Mouse (Mus musculus): Measurements from ENCODE around the gene Rprd1b.

The Rprd1b gene

GRCm38 (mm10) chr2:158128461-158129130, 100.3 kb downstream of the Rprd1b start:
- no peak for DNase-seq

DNA sequence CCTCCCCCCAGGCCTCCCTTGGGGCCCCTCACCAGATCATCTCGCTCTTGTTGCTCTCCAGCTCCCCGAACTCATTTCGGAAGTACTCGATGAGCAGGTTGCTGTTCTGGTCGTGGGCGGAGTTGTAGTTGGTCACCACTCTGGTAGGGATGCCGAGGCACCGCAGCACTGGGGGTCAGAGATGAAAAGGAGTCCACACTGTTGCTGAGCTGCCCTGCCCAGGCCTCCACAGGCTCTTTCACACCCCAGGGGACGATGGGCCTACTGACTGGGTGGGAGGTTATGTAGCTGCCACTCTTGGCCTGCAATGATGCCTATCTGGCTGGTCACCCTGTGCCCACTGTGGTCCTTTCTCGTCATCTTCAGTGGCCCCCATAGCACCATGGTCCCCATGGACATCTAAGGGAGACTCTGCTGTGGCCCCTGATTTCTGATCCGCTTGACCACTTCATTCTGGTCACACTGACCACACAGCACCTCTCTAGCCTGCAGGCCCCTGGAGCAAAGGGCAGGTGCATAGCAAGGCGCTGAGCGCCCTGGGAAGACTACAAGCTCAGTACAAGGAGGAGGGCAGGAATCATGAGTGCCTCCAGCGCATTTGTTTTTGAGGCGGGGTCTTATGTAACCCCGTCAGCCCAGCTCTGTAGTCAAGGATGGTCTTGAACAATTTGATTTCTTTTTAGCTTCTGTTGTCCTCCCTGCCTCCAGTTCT, 101.2 kb downstream of the Rprd1b start:
- DNase-seq = no peak

GRCm38 (mm10) chr2:158130391-158130986, 102.2 kb downstream of the Rprd1b start:
- DNase-seq = peak; percentile 52 to 55

- peak; percentile 21 to 49 for DNase-seq
Observed at GRCm38 (mm10) chr2:158131197-158131835, 103.0 kb downstream of the Rprd1b start.

- DNase-seq = no peak
Observed at GRCm38 (mm10) chr2:158132320-158132719, 104.0 kb downstream of the Rprd1b start.

DNA sequence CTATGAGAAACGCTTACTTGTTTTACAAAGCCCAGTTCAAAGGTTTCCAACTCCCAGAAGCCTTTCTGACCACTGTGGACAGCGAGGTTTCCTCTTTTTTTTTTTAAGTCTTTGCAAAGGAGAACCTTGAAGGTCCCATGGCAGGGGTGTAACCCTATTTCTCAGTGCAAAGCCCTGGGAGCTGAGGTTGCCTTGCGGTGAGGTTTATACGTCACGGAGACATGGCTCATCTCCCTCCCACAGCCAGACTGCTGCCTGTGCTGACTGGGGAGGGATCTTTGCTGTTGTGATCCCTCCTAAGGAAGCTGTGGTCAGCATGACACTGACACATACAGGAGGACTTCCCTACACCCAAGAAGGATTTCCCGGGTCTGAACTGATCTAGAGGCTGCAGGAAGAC, 104.8 kb downstream of the Rprd1b start:
- no peak for DNase-seq

DNA sequence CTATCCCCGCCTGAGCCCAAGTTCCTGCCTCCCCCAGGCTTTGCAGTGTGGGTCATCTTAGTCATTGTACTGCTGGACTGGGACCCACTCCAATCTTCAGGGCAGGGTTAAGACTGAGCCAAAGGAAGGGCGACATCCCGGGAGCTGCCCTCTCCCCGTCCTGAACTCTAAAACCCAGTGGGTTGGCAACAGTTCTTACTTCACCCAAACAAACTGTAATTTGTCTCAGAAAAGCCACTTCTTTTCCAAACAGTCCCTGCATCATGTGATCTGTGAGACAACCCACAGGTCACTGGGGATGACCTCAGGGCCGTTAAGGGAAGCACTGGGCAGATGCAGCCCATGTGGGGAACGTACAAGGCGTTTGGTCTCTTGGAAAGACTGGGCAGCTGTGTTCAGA, 107.9 kb downstream of the Rprd1b start:
- no peak for DNase-seq

GRCm38 (mm10) chr2:158137771-158138170, 109.5 kb downstream of the Rprd1b start:
- no peak for DNase-seq

GRCm38 (mm10) chr2:158138778-158139177, 110.5 kb downstream of the Rprd1b start:
- no peak for DNase-seq

DNA sequence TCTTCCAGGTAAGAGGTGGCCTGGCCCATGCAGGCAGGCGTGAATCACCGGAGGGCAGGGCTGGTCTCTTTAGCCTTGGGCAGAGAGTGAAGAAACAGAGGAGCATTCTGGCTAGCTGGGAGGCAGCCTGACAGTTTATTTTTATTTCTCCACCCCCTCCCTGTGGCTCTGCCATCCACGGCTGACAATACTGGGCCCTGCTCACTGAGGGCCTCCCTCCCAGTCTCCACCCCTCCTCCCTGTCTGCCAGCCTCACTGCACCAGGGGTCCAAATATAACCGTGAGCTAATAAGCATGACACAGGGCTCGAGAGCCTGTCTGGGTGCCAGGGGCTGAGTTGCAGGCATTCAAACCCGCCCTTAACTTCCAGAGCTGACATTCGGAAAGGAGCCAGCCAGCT, 111.3 kb downstream of the Rprd1b start:
- peak in 1 of 2 experiments; percentile 18 for DNase-seq

- DNase-seq = no peak
Observed at GRCm38 (mm10) chr2:158140664-158141063, 112.4 kb downstream of the Rprd1b start.

GRCm38 (mm10) chr2:158141271-158141670, 113.0 kb downstream of the Rprd1b start:
- no peak for DNase-seq

GRCm38 (mm10) chr2:158141690-158142440, 113.6 kb downstream of the Rprd1b start:
- DNase-seq = no peak

GRCm38 (mm10) chr2:158142981-158143380, 114.7 kb downstream of the Rprd1b start:
- DNase-seq = no peak

DNA sequence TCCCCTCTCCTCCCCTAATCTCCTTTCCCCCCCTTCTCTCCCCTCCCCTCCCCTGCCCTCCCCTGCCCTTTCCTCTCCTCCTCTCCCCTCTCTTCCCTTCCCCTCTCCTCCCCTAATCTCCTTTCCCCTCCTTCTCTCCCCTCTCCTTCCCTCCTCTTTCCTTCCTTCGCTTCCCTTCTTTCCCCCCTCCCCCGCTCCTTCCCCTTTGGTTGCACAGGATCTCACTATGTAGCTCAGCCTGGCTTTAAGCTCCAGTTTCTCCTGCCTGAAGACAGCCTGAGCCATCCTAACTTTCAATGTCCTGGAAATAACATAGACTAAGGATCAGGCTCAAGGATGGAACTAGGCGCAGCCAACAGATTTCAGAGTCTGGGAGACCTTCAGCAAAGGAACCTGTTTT, 115.5 kb downstream of the Rprd1b start:
- DNase-seq = no peak

GRCm38 (mm10) chr2:158144263-158144662, 116.0 kb downstream of the Rprd1b start:
- no peak for DNase-seq

DNA sequence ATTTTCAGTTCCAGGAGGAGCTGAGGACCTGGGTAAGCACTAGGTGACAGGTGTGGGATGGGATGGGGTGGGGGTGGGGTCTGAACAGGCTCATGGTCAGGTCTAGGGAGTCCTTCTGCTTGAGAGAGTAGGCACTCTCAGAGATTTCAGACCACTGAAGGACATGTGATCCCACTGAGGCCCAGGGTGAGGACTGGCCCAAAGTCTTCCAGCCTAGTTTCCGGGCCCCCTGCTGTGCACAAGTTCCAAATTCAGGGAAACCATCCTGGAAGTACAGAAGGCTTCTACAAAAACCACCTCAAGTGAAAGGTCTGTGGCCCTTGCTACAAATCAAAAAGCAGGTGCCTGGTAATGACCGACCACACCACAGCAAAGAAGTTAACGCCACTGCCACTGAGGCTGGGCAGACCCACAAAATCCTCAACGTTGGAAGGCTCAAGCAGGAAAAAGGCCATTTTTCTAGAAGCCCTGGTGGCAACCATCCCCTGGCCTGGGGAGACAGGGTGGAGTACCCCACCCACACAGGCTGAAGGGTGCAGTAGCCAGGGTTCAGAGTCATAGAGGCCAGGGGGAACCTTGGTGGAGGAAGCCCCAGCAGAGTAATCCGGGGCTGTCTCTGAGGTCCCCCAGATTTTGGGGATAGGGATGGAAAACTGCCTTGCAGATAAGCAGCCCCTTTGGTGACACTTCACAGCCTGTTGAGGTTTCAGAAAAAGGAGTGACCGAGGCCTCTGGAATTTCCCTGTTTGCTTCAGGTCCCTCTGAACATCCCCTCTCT, 116.6 kb downstream of the Rprd1b start:
- no peak for DNase-seq

DNA sequence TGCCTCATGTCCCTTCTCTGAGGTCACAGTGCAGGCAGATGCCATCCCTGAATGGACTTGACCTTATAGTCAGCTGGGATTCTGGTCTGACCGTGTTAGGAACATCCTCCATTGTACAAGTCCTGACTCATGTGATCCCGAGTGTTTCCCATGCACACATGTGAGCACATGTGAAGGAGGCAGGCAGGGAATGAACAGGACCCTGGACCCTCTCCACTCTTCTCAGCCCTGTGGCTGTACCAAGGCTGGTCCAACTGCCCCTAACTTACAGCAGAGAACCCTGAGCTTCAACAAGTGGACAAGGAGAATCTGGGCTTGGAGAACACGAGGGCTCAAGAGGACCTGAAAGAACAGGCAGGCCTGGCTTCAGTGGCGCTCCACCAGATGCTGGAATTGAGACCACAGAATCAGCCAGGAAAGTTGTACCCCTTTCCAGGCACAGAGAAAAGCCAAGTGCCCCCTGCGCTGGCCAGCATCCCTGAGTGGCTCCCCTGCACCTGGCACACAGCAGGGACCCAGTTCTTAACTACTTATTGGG, 117.3 kb downstream of the Rprd1b start:
- DNase-seq = no peak

- DNase-seq = peak; percentile 83 to 91
Observed at GRCm38 (mm10) chr2:158146223-158146622, 117.9 kb downstream of the Rprd1b start, which contains the start of gene Tgm2. TSS of gene Tgm2 (minus strand) at chr2:158146436.

GRCm38 (mm10) chr2:158146971-158147370, 118.7 kb downstream of the Rprd1b start:
- no peak for DNase-seq

GRCm38 (mm10) chr2:158151077-158151476, 122.8 kb downstream of the Rprd1b start:
- DNase-seq = no peak

Data from cerebellum, adult 18-20 months (tissue).